Mouse (Mus musculus) stomach, embryonic 16.5 days (tissue): Measurements from ENCODE around the gene Ccdc174. TPM values are rescaled to one million over a fixed set of nuclear protein-coding genes. Genes with fewer than 3 reads are reported as not detected.
"Not testable (repeated sequence)": the region's sequence is repeated elsewhere in the genome, so short reads cannot be mapped to it uniquely, and the experiment has no call there.

Experiments used
- ATAC-seq: fragments of 200-750 bp; cut with Nextera tagmentation; 2 replicates; pipeline ENCODE4 v1.8.0; 2017; ENCODE audit warnings: moderate number of reproducible peaks, moderate TSS enrichment; ENCODE audit not compliant: insufficient read depth, low FRiP score
- H3K27ac ChIP-seq: fragments of 300-500 bp; sonication (generic); 2 replicates; pipeline ENCODE4 v1.5.1; 2014; ENCODE audit warnings: low read length
- H3K27me3 ChIP-seq: fragments of 300-500 bp; sonication (generic); 2 replicates; pipeline ENCODE4 v1.6.1; 2014; ENCODE audit warnings: low read length, control low read depth, mixed read lengths; ENCODE audit not compliant: control insufficient read depth, insufficient read depth
- H3K36me3 ChIP-seq: fragments of 300-500 bp; sonication (generic); 2 replicates; pipeline ENCODE4 v1.6.1; 2014; ENCODE audit warnings: low read length; ENCODE audit not compliant: control insufficient read depth, insufficient read depth
- H3K4me1 ChIP-seq: fragments of 300-500 bp; sonication (generic); 2 replicates; pipeline ENCODE4 v1.6.1; 2014; ENCODE audit warnings: low read length, control low read depth, mixed read lengths; ENCODE audit not compliant: control insufficient read depth, insufficient read depth
- H3K4me2 ChIP-seq: fragments of 300-500 bp; sonication (generic); 2 replicates; pipeline ENCODE4 v1.6.1; 2014; ENCODE audit warnings: low read depth, low read length, mixed read lengths
- H3K4me3 ChIP-seq: fragments of 300-500 bp; sonication (generic); replicated peaks from 2 replicates; pipeline ENCODE4 v1.5.1; 2014; ENCODE audit warnings: mild to moderate bottlenecking, low read length
- H3K9ac ChIP-seq: fragments of 300-500 bp; sonication (generic); 2 replicates; pipeline ENCODE4 v1.6.1; 2014; ENCODE audit warnings: low read length
- H3K9me3 ChIP-seq: fragments of 300-500 bp; sonication (generic); replicated peaks from 2 replicates; pipeline ENCODE4 v1.6.1; 2016; ENCODE audit warnings: low read length, control low read depth; ENCODE audit not compliant: control insufficient read depth
- WGBS: fragments of 180-500 bp; shearing (Covaris S2); extraction: QIAGEN DNeasy Blood & Tissue Kit; methylation state at CpG from one replicate; pipeline ENCODE4 v1.1.7; 2014; 5-methylcytosine and 5-hydroxymethylcytosine counted together
- polyA plus RNA-seq: library from polyadenylated mRNA; unstranded; fragments of >200 nt; fragmentation: Nextera tagmentation; extraction: Ambion mirVana; gene quantifications from 2 replicates; pipeline ENCODE4 v1.2.1, GENCODE M21; 2015

The Ccdc174 gene
- polyA plus RNA-seq, 1 experiment from 2014 or later: 28.2 TPM

DNA sequence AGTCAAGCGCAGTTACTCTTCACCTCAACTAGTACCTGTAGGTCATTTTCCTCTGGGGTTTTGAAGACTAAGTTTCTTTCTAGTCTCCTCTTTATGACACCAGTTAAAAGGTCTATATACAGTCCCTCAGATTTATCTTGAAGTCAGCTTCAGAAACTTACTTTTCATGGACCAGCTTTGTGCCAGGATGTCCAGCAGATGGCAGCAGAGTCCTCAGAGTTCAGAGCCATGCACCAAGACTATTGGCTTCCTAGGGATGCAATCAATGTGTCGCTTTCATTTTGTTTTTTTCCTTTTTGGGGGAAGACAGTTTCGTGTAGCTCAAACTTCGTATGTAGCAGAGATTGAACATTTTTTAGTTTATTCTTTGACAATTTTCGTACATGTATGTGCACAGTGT is 23.7 kb downstream of the Ccdc174 start:
- Histone ChIP-seq H3K27me3 (no peaks in the 10 kb centered on the region), H3K9me3 (no peaks in the 10 kb centered on the region), H3K27ac (no peak overlapping the region), H3K4me2 (no peak overlapping the region), H3K4me1 (no peaks in the 10 kb centered on the region), H3K4me3 (no peak overlapping the region), H3K9ac (no peak overlapping the region), H3K36me3 (peaks cover 18% of the 10 kb centered on the region; the same call in 1 of the 2 replicates)
- WGBS: 36% methylated on average over 5 of the region's 5 CpGs
- ATAC-seq: no peak

DNA sequence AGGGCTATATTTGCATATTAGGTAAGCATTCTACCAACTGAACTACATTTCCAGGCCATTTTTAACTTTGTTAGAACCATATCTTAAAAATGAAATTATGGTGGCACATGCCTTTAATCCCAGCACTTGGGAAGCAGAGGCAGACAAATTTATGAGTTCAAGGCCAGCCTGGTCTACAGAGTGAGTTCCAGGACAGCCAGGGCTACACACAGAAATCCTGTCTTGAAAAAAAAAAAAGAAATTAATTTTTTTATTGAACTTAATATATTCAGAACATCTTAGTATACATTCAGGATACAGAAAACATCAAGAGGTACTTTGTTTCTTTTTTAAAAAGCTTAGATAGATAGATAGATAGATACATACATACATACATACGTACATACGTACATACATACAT is 24.7 kb downstream of the Ccdc174 start, which contains the start of gene 4930590J08Rik:
Gene 4930590J08Rik, plus strand, starts transcription at position 301 of the 400 bp plus-strand sequence.
- ATAC-seq: not testable (repeated sequence)

DNA sequence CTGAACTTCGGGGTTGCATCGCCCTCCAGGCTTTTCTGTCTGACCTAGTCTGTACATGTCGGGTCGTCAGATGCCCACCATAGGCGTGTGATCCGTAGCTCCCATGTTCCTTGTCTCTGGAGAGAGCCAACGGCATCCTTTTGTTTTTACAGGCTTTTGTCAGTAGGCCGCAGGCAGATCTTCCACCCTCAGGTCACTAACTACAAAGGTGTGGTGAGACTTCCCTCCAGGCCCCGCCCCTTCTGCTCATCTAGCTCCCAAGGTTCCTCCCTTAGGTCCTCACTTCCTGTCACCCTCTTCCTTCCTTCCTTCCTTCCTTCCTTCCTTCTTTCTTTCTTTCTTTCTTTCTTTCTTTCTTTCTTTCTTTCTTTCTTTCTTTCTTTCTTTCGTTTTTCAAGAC is 36.2 kb downstream of the Ccdc174 start:
- Histone ChIP-seq H3K36me3 (no peaks in the 10 kb centered on the region), H3K4me3 (no peak overlapping the region), H3K27ac (no peak overlapping the region), H3K9me3 (no peaks in the 10 kb centered on the region), H3K4me2 (no peak overlapping the region), H3K4me1 (no peaks in the 10 kb centered on the region), H3K9ac (no peak overlapping the region), H3K27me3 (no peaks in the 10 kb centered on the region)
- WGBS: 86% methylated on average over 10 of the region's 10 CpGs
- no peak for ATAC-seq

More for the DNA sequence above, 24.7 kb downstream of the Ccdc174 start, which contains the start of gene 4930590J08Rik:
- not testable (repeated sequence) for H3K4me2 ChIP-seq, H3K27ac ChIP-seq, H3K4me3 ChIP-seq, H3K27me3 ChIP-seq, H3K9me3 ChIP-seq, H3K4me1 ChIP-seq, H3K9ac ChIP-seq
- H3K36me3 ChIP-seq: peaks cover 15% of the 10 kb centered on the region; the same call in 1 of the 2 replicates
- 98% methylated on average over 2 of the region's 2 CpGs for WGBS

DNA sequence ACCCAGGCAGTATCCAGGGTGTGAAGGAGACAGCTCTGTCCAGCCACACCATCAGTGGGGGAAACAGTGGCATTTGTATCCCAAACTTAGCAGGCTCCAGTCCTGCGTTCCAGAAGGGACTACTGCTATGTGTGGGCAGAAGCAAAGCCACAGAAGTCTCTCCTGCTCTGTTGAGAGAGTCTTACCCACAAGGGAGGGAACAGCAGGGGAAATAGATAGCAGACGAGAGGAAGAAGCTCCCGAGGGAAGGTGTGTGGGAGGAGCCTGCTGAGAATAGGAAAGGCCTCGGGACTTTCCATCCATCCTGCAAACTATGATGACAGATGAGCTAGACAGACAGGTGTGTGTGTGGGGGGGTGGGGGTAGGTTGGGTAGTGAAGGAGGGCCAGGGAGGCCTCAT is 39.4 kb downstream of the Ccdc174 start:
- Histone ChIP-seq H3K27ac (no peak overlapping the region), H3K4me3 (no peak overlapping the region), H3K9me3 (no peaks in the 10 kb centered on the region), H3K36me3 (no peaks in the 10 kb centered on the region), H3K9ac (no peak overlapping the region), H3K27me3 (no peaks in the 10 kb centered on the region), H3K4me1 (no peaks in the 10 kb centered on the region), H3K4me2 (no peak overlapping the region)
- no peak for ATAC-seq
- WGBS: 36% methylated on average over 4 of the region's 4 CpGs

DNA sequence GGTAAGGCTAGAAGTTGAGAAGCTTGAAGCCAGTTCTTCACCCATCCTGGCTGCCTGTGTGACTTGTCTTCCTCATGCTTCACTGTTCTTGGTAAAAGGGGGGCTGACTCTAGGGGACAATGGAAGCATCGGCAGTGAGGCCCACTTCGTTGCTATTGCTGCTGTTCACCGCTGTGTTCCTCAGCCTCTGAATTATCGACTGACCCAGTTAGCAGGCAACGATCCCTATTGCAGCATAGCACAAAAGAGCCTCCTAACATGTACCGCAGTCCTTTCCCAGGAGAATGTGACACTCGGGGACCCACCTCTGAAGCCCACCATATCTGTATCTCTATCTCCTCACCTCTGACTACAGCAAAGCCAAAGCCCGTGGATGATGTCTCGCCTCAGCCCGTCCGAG is 39.9 kb downstream of the Ccdc174 start:
- no peak overlapping the region for H3K4me3 ChIP-seq
- H3K4me1 ChIP-seq: no peaks in the 10 kb centered on the region
- no peaks in the 10 kb centered on the region for H3K9me3 ChIP-seq
- H3K27me3 ChIP-seq: no peaks in the 10 kb centered on the region
- no peak for ATAC-seq
- 83% methylated on average over 11 of the region's 11 CpGs for WGBS
- H3K36me3 ChIP-seq: no peaks in the 10 kb centered on the region
- no peak overlapping the region for H3K9ac ChIP-seq
- H3K4me2 ChIP-seq: no peak overlapping the region
- no peak overlapping the region for H3K27ac ChIP-seq

DNA sequence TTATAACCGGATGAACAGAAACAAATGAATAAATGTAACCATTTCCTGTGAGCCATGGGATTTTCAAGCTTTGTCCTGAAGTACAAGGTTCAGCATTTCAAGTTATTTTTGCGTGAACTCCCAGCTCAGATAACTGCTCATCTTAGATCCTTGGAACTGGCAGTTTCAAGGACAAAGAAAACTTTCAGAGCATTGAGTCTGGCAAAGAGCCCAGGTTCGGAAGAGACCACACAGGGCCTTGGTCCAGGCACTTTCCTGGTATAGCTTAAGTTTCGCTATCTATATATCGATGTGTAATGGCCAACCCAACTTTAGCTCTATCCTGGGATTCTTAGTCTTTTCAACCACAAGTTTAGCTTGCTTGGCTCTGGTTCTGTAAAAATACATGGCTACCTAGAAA is 53.4 kb downstream of the Ccdc174 start:
- H3K4me1 ChIP-seq: no peaks in the 10 kb centered on the region
- 58% methylated on average over 5 of the region's 5 CpGs for WGBS
- no peak for ATAC-seq
- H3K9me3 ChIP-seq: no peaks in the 10 kb centered on the region
- no peaks in the 10 kb centered on the region for H3K27me3 ChIP-seq
- no peak overlapping the region for H3K27ac ChIP-seq
- H3K9ac ChIP-seq: no peak overlapping the region
- no peaks in the 10 kb centered on the region for H3K36me3 ChIP-seq
- no peak overlapping the region for H3K4me2 ChIP-seq
- no peak overlapping the region for H3K4me3 ChIP-seq

DNA sequence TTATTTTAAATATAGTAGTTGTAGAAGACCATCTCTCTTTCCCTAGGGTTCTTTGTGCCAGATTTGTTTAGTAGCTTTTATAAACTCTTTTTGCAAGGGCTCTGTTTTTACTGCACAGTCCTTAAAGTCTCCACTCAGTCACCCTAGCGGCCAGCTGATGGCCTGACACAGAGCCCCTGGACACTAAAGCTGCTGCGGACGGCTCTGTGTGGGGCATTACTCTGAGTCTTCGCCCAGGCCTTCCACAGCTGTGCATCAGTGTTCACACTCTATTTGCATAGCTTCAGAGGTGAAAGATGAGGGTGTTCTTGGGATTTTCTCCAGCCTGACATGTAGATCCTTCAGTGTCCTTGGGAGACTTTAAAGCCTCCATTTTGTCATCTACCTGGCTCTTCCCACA is 60.6 kb downstream of the Ccdc174 start:
- Histone ChIP-seq H3K4me2 (no peak overlapping the region), H3K27me3 (no peaks in the 10 kb centered on the region), H3K4me3 (no peak overlapping the region), H3K9ac (no peak overlapping the region), H3K4me1 (no peaks in the 10 kb centered on the region), H3K36me3 (no peaks in the 10 kb centered on the region), H3K27ac (no peak overlapping the region), H3K9me3 (no peaks in the 10 kb centered on the region)
- 48% methylated on average over 4 of the region's 4 CpGs for WGBS
- ATAC-seq: no peak

DNA sequence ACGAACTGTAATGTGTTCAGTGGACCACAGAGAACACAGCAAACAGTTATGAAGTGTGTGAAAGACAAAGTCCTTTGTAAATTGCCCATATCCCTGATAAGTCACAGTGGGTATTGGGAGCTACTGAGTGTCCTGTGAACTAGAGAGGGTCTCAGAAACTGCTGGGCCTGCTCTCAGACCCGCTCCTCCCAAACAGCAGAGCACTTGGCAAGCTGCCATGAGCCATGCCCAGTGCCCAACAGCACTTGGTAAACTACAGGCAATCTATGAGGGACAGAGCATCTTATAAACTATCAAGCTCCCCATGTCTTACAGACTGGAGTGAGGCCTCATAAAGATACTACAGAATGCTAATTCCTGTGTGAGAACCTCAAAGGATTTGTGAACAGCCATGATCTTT is 70.6 kb downstream of the Ccdc174 start:
- 75% methylated on average over 2 of the region's 2 CpGs for whole genome bisulfite sequencing
- no peak overlapping the region for H3K4me3 ChIP-seq
- no peaks in the 10 kb centered on the region for H3K9me3 ChIP-seq
- no peaks in the 10 kb centered on the region for H3K4me1 ChIP-seq
- no peaks in the 10 kb centered on the region for H3K36me3 ChIP-seq
- H3K4me2 ChIP-seq: no peak overlapping the region
- ATAC-seq: no peak
- no peak overlapping the region for H3K27ac ChIP-seq
- H3K9ac ChIP-seq: no peak overlapping the region
- H3K27me3 ChIP-seq: no peaks in the 10 kb centered on the region
